Mouse (Mus musculus): ENCODE measurements around the gene Lmf1. TPM values are rescaled to one million over a fixed set of nuclear protein-coding genes. Genes with fewer than 3 reads are reported as not detected.

Gene Lmf1
- 16.8 and 17.1 TPM in 2 replicates for polyA plus RNA-seq (2015; fragmentation: Nextera tagmentation; extraction: Ambion mirVana)

GRCm38 (mm10) chr17:25578920-25579319, at the start of gene Lmf1:
Lmf1 (plus strand) TSS chr17:25579085.

GRCm38 (mm10) chr17:25570648-25571452, 8.0 kb upstream of the Lmf1 start, which contains the start of gene Sox8:
Sox8 (minus strand) TSS chr17:25570686.

Other genes with a start within 250 kb of the Lmf1 start
- gene Tpsab1, start 233.5 kb upstream of the Lmf1 start, polyA plus RNA-seq (2015; fragmentation: Nextera tagmentation; extraction: Ambion mirVana): 2.4 and 10.9 TPM in 2 replicates
- gene Tpsb2, start 212.8 kb upstream of the Lmf1 start, polyA plus RNA-seq (2015; fragmentation: Nextera tagmentation; extraction: Ambion mirVana): 43.4 and 152 TPM in 2 replicates
- 0.82 and 1.7 TPM in 2 replicates for gene Tpsg1, start 209.8 kb upstream of the Lmf1 start, polyA plus RNA-seq (2015; fragmentation: Nextera tagmentation; extraction: Ambion mirVana)
- gene Cacna1h, start 145.3 kb upstream of the Lmf1 start, polyA plus RNA-seq (2015; fragmentation: Nextera tagmentation; extraction: Ambion mirVana): 5.6 and 7.4 TPM in 2 replicates
- gene Tekt4, start 124.5 kb upstream of the Lmf1 start, polyA plus RNA-seq (2015; fragmentation: Nextera tagmentation; extraction: Ambion mirVana): not detected in 2 replicates
- gene Sstr5, start 81.8 kb upstream of the Lmf1 start, polyA plus RNA-seq (2015; fragmentation: Nextera tagmentation; extraction: Ambion mirVana): not detected in 2 replicates
- 1.6 and 1.7 TPM in 2 replicates for gene Sox8, start 8.4 kb upstream of the Lmf1 start, polyA plus RNA-seq (2015; fragmentation: Nextera tagmentation; extraction: Ambion mirVana)
- 0.63 and 2.2 TPM in 2 replicates for gene Gng13, start 138.1 kb downstream of the Lmf1 start, polyA plus RNA-seq (2015; fragmentation: Nextera tagmentation; extraction: Ambion mirVana)
- 6.3 and 7.4 TPM in 2 replicates for gene Chtf18, start 148.3 kb downstream of the Lmf1 start, polyA plus RNA-seq (2015; fragmentation: Nextera tagmentation; extraction: Ambion mirVana)
- gene Rpusd1, start 148.6 kb downstream of the Lmf1 start, polyA plus RNA-seq (2015; fragmentation: Nextera tagmentation; extraction: Ambion mirVana): 8.7 and 12.9 TPM in 2 replicates
- 0.06 and 0.07 TPM in 2 replicates for gene Mslnl, start 157.0 kb downstream of the Lmf1 start, polyA plus RNA-seq (2015; fragmentation: Nextera tagmentation; extraction: Ambion mirVana)
- 160 and 189 TPM in 2 replicates for gene Msln, start 175.3 kb downstream of the Lmf1 start, polyA plus RNA-seq (2015; fragmentation: Nextera tagmentation; extraction: Ambion mirVana)
- gene Narfl, start 194.7 kb downstream of the Lmf1 start, polyA plus RNA-seq (2015; fragmentation: Nextera tagmentation; extraction: Ambion mirVana): 19.4 and 20.0 TPM in 2 replicates
- 37.6 and 41.6 TPM in 2 replicates for gene Haghl, start 206.6 kb downstream of the Lmf1 start, polyA plus RNA-seq (2015; fragmentation: Nextera tagmentation; extraction: Ambion mirVana)
- 0.24 and 0.27 TPM in 2 replicates for gene Ccdc78, start 207.5 kb downstream of the Lmf1 start, polyA plus RNA-seq (2015; fragmentation: Nextera tagmentation; extraction: Ambion mirVana)
- gene Fam173a, start 213.8 kb downstream of the Lmf1 start, polyA plus RNA-seq (2015; fragmentation: Nextera tagmentation; extraction: Ambion mirVana): 79.0 and 85.2 TPM in 2 replicates
- 0.25 TPM in 1 of 2 replicates, not detected in the other for gene AC134908.4, start 216.6 kb downstream of the Lmf1 start, polyA plus RNA-seq (2015; fragmentation: Nextera tagmentation; extraction: Ambion mirVana)
- 22.7 and 22.9 TPM in 2 replicates for gene Metrn, start 218.1 kb downstream of the Lmf1 start, polyA plus RNA-seq (2015; fragmentation: Nextera tagmentation; extraction: Ambion mirVana)
- 1.4 and 1.8 TPM in 2 replicates for gene Fbxl16, start 230.0 kb downstream of the Lmf1 start, polyA plus RNA-seq (2015; fragmentation: Nextera tagmentation; extraction: Ambion mirVana)
- gene Wdr24, start 244.5 kb downstream of the Lmf1 start, polyA plus RNA-seq (2015; fragmentation: Nextera tagmentation; extraction: Ambion mirVana): 10.9 and 11.6 TPM in 2 replicates
- gene Jmjd8, start 249.8 kb downstream of the Lmf1 start, polyA plus RNA-seq (2015; fragmentation: Nextera tagmentation; extraction: Ambion mirVana): 29.1 and 29.4 TPM in 2 replicates